Mouse (Mus musculus) adrenal gland, adult (tissue): ENCODE data around the gene Btbd35f25.
"Not testable (repeated sequence)": the region's sequence is repeated elsewhere in the genome, so short reads cannot be mapped to it uniquely, and the experiment has no call there.

Experiments used
- DNase-seq, 2 experiments: peaks; one replicate each; pipeline ENCODE4 v3.0.0; 2022 to 2023; ENCODE audit warnings: low spot score in 1 of 2; ENCODE audit not compliant: inconsistent age in 2 of 2

Gene Btbd35f25

DNA sequence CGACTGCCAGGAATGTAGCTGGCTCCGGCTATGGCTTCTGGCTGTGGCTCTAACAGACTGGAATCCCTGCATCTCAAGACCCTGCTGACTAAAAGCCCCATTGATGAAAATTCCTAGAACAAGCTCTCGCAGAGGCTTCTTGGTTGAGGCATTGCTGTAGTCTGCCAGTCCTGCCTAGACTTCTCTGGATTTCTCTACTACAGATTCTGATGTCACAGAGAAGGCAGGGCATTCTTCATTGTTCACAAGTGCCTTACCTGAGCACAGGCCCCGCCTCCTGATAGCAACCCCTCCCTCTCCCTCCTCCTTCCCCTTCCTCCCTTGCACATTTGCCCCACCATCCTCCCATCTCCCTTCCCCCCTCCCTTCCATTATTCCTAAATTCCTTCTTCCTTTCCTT lies at the start of gene Btbd35f25:
TSS of gene Btbd35f25 (minus strand) at position 101 of the 400 bp plus-strand sequence.
- not testable (repeated sequence) for DNase-seq

DNA sequence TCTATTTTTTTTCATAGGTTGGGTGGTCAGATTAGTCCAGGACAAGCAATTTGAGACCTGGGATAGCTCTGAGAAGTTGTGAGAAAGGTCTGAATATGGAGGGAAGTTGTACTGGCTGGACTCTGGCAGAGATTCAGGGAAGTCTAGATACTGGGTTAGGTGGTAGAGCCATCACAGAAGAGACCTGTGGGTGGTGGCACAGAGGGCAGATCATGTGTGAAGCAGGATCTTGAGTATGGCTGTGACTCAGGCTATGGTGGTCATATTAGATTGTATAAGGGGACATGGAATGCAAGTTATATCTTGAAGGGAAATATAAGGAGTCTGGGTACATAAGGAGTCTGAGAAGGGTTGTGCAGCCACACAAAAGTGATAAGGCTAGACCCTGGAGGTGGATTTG lies 49.3 kb upstream of the Btbd35f25 start:
- DNase-seq = no peak

DNA sequence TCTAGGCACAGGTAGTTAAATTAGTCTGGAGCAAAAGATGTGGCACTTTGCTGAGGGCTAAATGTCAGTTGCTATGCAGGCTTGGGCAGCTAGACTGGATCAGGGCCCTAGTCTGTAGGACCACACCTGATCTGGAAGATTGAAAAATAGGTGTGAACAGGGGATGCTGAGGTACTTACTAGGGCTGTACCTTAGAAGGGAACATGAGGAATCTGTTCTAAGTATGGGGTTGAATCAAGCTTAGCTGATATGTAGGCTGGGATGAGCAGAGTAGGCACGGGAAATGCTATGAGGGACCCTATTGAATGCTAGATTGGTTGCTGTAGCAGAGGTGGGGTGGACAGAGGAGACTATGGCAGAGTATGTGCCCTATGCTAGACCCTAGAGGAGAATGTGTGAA lies 47.0 kb upstream of the Btbd35f25 start:
- no peak for DNase-seq

DNA sequence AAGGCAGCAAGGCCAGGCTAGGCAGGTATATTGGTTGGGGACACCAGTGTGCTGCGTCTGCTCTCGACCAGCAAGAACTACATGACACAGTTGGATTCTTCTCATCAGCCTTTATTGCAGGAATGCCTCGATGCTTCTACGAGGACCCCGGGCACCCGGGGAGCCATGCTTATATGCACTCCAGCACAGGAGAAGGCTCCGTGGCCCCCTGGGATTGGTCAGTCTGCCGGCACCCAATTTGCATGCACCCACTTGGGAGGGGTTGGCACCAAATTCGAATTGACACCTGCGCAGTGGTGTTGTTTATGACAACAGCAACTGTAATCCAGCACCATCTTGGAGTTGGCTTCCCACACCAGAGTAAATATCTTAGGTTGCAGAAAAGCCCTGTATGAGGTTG lies 28.1 kb upstream of the Btbd35f25 start:
- DNase-seq = no peak

DNA sequence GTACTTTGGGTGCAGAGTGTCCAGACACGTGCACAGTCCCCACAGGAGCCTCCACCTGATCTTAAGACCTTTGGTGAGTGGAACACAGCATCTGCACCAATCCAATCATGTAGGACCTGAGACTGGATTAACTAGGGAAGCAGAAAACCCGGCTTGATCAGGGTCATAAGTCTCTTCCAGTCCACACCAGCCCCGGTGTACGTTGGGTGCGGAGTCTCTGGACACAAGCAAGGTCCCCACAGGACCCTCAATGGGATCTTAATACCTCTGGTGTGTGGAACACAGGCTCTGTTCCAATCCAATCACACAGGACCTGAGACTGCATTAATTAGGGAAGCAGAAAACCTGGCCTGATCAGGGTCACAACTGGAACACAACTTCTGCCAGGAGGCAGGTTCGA lies 20.0 kb upstream of the Btbd35f25 start:
- DNase-seq = no peak
